Mouse (Mus musculus) heart, postnatal 0 days (tissue): ENCODE measurements around the gene Cacna2d4.

Experiments
- CTCF ChIP-seq: IDR thresholded peaks from 2 replicates; pipeline ENCODE4 v1.5.1; 2016; ENCODE audit warnings: antibody characterized with exemption, control low read depth, low read depth
- EP300 ChIP-seq: IDR thresholded peaks from 2 replicates; pipeline ENCODE4 v1.6.1; 2016; ENCODE audit warnings: antibody characterized with exemption, low read depth

- no peak for TF ChIP-seq CTCF
- TF ChIP-seq EP300 = peak; percentile 94
Observed at GRCm38 (mm10) chr6:119193571-119194154, 42.7 kb upstream of the Cacna2d4 start.
